Mouse (Mus musculus) ovary, adult 18-20 months (tissue): Measurements from ENCODE around the gene Arid5a.

Source experiments
- DNase-seq: peaks from one replicate; pipeline ENCODE4 v3.0.0; 2022; ENCODE audit warnings: low spot score, mixed read lengths

Gene Arid5a

DNA sequence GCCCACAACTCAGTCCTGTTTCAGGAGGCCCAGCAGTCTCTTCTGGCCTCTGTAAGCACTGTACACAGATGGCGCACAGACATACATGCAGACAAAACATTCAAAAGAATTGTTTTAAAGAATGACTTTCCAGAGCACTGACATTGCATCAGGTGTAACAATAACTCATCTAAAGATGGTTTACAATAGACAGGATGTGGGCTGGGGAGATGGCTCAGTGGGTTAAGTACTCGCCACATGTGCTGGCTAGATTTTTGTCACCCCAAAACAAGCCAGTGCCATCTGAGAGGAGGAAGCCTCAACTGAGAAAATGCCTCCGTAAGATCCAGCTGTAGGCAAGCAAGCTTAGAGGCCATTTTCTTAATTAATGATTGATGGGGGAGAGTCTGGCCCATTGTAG lies 13.1 kb upstream of the Arid5a start:
- no peak for DNase-seq

DNA sequence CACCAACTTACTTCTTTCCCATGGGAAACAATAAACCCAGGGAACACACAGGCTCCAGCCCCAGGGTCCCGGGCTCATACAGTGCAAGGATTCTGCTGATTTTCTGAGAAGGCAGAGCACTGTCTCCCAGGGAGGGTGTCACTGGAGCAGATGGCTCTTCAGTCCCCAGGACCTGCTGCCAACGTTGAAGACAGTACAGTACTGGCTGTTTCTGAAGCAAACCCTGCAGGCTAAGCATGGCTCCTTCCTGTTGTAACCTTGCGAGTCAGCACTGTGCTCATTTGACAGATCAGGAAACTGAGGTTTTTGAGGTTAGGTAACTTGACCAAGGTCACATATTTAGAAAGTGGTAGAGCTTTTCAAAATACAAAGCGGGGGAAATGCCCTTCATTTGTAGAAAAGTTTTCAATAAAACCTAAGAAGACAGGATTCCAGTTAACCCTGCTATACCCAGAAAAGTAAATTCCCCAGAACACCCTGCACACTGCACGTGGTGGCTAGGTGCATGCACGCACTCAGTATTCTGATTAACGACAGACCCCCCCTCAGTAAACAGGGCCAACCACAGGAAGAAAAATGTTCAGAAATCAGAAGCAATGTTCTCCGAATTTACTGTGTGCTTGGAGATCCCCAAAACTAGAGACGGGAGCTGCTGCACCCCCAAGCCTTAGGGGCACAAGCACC lies 10.9 kb upstream of the Arid5a start:
- DNase-seq, result no peak

- no peak for DNase-seq
Measured at GRCm38 (mm10) chr1:36298107-36298506, 9.4 kb upstream of the Arid5a start.

DNA sequence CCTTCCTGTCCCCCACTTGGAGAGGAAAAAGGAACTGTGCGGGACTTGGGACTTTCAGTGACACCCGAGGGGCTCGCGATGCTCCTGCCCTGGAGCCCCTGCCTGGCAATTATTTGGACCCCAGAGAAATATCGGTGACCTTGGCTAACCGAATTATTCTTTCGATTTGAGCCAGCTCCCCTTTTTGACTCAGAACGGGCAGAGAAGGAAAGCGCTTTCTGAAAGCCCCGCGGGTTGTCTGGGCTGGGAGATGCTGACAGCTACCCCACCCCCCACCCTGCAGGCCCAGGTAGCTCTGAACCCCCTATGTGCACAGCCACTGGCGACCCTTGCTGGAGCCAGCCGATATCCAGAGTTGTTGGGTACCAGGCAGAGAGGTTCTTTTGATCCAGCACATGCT lies 8.4 kb upstream of the Arid5a start:
- no peak for DNase-seq

DNA sequence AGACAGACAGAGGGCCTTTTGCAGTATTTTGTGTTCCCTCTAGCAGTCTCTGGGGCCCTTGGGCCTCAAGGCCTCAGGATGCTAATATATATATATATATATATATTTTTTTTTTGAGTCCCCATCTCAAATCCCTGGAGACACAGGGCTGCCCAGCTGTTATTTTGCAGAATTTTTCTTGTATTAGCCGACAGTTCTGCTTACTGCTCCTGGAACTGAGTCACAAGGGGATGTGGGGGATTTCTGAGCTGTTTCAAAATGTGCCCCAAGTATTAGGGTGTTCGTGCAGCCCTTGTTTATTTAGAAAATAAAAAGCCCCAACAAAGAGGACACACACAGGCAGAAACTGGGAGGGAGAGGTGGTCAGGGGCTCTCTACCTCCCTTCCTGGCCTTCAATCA lies 7.9 kb upstream of the Arid5a start:
- DNase-seq, result no peak

DNA sequence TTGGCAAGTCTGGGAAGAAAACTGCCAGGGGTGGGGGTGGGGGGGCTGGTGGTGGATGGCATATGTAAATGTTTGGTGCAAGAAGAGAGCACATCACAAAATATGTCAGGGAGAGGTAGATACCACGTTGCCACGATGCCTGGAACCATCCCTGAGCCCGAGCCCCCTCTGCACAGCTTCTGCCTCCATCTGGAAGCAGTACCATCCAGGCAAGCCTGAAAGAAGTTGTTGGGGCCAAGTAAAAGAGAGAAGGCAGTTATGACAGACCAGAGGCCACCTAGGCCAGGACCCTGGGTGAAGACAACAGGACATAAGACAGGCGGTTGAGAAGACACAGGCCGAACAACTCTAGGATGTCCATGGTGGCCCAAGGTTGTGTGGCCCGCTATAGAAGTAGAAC lies 7.0 kb upstream of the Arid5a start:
- DNase-seq, result no peak

DNA sequence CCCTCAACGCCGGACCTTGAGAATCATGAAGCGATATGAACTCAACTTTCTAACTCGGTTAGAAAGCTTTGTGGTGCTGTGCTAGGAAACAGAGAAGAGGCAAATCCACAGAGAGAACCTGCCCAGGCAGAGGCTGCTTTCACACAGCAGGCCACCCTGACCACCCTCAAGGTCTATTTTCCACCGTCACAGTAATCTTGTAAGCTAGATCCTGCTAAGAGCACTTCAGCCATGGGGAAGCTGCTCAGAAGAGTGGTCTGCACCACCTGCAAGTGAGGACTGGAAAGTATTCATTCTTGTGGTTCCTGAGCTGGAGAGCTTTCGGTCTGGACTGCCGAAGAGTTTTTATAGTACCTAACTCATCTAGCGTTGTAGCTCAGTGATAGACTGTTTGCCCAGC lies 5.3 kb upstream of the Arid5a start:
- no peak for DNase-seq

DNA sequence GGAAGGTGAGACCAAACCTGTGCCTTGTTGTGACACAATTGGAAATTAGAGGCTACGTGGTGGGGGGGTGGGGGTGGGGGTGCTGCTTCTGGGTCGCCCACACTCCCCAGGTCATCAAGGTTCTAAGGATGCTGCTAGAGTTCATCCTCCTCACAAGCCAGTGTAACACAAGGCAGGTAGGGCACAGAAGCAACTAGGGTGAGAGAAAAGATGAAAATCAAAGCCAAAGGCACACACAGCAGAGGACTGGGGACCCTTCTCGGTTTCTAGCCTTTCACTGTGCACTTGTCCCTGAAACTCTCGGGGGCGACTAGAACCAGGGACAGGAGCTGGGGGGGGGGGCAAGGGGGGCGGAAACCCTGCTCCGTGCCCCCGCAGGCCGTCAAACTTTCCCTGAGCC lies 4.6 kb upstream of the Arid5a start:
- DNase-seq, result no peak

DNA sequence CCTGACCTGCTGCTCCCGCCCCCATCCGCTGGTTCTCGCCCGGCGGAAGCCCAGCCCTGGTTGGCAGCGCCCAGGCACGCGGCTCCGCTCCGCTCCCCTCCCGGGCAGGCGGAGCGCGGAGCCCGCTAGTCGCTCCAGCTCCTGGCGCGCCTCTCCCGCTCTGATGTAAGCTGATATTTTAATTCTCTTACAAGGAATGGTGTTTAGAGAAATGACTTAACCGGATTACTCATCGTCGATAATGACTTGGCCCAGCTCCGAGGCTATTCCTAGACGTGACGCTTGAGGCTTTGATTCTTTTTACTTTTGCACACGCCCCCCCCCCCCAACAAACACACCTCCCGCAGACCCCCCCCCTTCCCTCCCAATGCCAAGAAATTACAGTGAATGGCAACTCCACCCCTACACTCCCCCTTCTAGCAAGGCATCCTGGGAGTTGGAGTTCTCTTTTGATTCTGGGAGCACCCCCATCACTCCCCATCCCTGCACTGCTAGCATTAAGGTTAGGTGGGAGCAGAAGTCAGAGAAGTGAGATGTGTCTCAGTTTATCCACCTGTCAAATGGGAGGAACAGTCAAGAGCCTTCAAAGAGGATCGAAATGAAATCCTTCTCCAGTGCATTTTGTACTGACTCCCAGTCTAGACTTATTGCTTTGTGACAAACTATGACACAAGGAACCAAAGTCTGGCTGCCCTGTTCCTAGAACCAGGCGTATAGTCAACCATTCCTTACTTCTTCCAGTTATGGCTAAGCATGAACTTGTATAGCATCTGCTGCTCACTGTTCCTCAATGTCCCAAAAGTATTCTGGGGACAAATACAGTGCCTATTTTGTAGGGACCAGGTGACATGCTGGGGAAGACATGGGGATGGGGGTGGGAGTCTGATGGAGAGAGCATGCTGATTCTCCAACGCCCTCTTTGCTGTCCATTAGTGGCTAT lies 3.9 kb upstream of the Arid5a start:
- peak; percentile 72 for DNase-seq

DNA sequence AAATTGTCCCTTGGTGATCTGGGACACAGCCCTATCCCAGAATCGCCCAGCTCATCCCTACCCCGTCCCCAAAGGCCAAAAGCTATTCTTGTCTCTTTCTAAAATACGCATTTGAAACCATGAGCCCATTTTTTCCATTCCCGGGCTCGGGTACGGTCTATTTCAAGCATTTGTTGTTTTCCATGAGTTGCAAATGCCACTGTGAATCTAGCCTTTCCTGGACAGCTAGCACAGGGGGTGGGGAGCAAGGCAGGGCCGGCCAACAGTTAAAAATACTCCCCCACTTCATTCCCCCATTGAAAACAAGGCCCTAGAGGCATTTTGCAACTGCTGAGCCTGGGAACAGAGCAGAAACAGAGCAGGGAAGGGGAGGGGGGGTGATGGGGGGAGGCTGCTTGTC lies 2.8 kb upstream of the Arid5a start:
- DNase-seq, result no peak

GRCm38 (mm10) chr1:36306120-36306519 lies 1.4 kb upstream of the Arid5a start:
- no peak for DNase-seq

DNA sequence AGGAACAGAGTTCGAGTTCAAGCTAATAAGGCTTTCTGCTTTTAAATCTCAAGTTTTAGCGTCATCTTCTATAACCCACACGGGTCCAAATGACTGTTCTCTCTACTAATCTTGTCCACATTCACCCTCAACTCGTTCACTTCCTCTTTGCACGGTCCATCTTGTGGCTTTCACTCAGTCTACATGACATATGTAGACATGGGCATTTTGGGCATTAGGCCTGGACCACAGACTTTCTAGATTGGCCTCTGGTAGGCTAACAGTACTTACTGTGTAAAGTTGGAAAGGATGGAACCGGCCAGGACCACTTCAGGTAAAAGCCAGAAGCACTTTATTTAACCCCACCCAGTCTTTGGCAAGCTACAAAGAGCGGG lies 425 bp upstream of the Arid5a start:
- DNase-seq, result no peak

- DNase-seq, result no peak
Measured at GRCm38 (mm10) chr1:36308451-36308901, 943 bp downstream of the Arid5a start.

DNA sequence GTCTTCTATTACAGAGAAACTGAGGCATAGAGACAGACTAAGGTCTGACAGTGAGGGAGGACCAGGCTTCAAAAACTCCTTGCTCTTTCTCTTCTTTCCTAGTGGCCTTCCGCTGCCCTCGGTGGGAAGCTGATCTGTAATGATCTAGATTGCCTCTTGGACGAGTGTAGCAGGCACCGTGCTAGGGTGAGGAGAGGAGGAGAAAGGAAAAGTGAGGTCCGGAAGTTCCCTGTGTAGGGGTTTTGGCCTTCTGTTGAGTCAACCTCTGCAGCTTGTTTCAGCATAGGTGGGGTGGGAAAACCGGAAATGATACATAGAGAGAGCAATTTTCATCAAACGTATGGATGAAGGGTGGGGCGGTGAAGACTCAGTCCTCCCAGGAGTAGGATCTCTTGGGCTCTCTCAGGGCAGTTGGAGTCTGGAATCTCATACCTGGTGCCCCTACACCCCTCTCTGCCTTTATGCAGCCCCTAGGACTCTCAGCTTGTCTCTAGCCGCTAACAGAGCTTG lies 1.5 kb downstream of the Arid5a start:
- DNase-seq, result no peak

DNA sequence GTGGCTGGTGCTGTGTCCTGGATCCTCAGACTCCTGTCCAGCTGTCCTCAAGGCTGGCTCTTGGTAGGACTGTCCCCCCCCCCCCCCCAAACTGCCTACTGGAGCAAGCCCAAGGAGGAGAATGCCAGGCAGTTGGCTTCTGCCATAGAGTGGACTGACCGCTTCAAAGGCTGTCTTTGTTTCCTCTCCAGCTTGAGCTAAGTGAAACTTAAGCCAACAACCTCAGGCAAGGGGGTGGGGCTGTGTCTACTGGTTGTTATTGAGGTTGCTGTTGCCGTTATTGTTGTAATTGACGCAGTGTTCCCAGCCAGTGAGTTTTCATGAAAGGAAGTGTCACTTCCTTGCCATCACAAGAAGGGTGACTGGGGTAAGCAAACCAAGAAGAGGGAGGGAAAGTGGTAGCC lies 2.0 kb downstream of the Arid5a start:
- DNase-seq, result no peak

GRCm38 (mm10) chr1:36314959-36315775 lies 7.6 kb downstream of the Arid5a start:
- no peak for DNase-seq

DNA sequence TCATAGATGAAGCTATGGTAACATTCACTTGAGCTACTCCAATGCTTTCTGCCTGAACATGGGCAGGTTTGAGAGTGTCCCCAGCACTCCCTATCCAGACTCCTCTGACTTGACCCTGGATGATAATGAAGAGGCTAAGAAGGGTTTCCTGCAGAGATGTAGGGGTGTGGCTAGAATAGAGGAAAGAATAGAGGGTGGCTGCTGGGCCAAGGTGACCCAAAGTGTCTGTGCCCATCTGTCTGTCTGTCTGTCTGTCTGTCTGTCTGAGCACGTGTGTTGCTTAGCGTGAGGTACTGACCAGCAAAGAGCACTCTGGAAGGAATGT lies 8.2 kb downstream of the Arid5a start:
- no peak for DNase-seq

DNA sequence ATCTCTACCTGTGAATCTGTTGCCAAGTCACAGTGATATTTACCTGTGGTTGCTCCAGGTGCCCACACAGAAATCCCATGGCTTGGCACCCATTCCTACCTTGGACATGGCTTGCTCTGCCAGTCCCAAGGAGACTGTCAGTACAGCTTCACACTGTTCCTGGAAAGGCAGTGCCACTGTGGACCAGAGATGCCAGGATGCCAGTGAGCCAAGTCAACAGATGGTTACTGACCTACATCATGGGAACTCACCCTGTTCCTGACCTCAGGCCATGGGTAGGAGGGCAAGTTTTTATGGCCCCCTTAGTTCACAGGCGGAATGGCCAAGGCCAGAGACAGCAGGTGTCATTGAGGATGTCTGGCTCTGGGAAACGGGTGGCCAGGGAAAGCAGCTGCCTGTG lies 13.6 kb downstream of the Arid5a start:
- no peak for DNase-seq

- no peak for DNase-seq
Measured at GRCm38 (mm10) chr1:36321829-36322573, 14.5 kb downstream of the Arid5a start.

DNA sequence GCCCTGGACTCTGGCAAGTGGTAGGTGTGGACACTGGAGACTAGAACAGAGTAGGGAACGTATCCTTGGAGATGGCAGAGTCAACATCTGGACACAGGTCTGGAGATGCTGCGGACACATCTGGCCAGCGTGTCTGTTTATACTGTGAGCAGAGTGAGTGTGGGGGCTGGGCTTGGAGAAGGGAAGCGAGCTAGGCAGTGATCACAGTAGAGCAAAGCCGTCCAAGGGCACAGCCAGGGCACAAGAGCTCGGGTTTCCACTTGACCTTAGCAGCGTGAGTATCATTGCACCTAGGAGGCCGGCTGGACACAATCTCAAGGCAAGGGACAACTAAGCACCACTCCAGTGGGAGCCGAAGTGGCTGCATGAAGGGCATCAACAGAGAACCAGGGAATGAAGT lies 15.5 kb downstream of the Arid5a start:
- no peak for DNase-seq

- DNase-seq, result peak; percentile 46
Measured at GRCm38 (mm10) chr1:36323746-36324448, 16.4 kb downstream of the Arid5a start.
